Mouse (Mus musculus) intestine, embryonic 16.5 days (tissue): ENCODE results near the gene Ldb1. TPM values are rescaled to one million over a fixed set of nuclear protein-coding genes. Genes with fewer than 3 reads are reported as not detected.
A peak's percentile ranks its signal among the peaks of the same experiment; 100 is the strongest.
"Not testable (repeated sequence)": the region's sequence is repeated elsewhere in the genome, so short reads cannot be mapped to it uniquely, and the experiment has no call there.

Source experiments
- ATAC-seq: fragments of 200-750 bp; cut with Nextera tagmentation; 2 replicates; pipeline ENCODE4 v1.8.0; 2017; ENCODE audit warnings: moderate TSS enrichment, moderate library complexity
- H3K27ac ChIP-seq: fragments of 300-500 bp; sonication (generic); 2 replicates; pipeline ENCODE4 v1.5.1; 2014; ENCODE audit warnings: mild to moderate bottlenecking, low read length
- H3K27me3 ChIP-seq: fragments of 300-500 bp; sonication (generic); replicated peaks from 2 replicates; pipeline ENCODE4 v1.6.1; 2014; ENCODE audit warnings: low read length, control low read depth, mixed read lengths; ENCODE audit not compliant: control insufficient read depth, insufficient read depth
- H3K36me3 ChIP-seq: fragments of 300-500 bp; sonication (generic); 2 replicates; pipeline ENCODE4 v1.6.1; 2014; ENCODE audit warnings: low read length, control low read depth; ENCODE audit not compliant: control insufficient read depth, insufficient read depth
- H3K4me1 ChIP-seq: fragments of 300-500 bp; sonication (generic); 2 replicates; pipeline ENCODE4 v1.6.1; 2014; ENCODE audit warnings: low read length, control low read depth, mixed read lengths; ENCODE audit not compliant: control insufficient read depth, insufficient read depth
- H3K4me2 ChIP-seq: fragments of 300-500 bp; sonication (generic); 2 replicates; pipeline ENCODE4 v1.6.1; 2014; ENCODE audit warnings: low read depth, low read length, control low read depth
- H3K4me3 ChIP-seq: fragments of 300-500 bp; sonication (generic); 2 replicates; pipeline ENCODE4 v1.5.1; 2014; ENCODE audit warnings: mild to moderate bottlenecking, low read length
- H3K9ac ChIP-seq: fragments of 300-500 bp; sonication (generic); 2 replicates; pipeline ENCODE4 v1.6.1; 2014; ENCODE audit warnings: low read depth, low read length
- H3K9me3 ChIP-seq: fragments of 300-500 bp; sonication (generic); 2 replicates; pipeline ENCODE4 v1.6.1; 2016; ENCODE audit warnings: low read length, control low read depth; ENCODE audit not compliant: control insufficient read depth
- WGBS: fragments of 180-500 bp; shearing (Covaris S2); extraction: QIAGEN DNeasy Blood & Tissue Kit; methylation state at CpG from one replicate; pipeline ENCODE4 v1.1.7; 2014; 5-methylcytosine and 5-hydroxymethylcytosine counted together
- polyA plus RNA-seq: library from polyadenylated mRNA; unstranded; fragments of >200 nt; fragmentation: Nextera tagmentation; extraction: Ambion mirVana; gene quantifications from 2 replicates; pipeline ENCODE4 v1.2.1, GENCODE M21; 2015

Ldb1 gene
- polyA plus RNA-seq, 1 experiment from 2014 or later = 23.3 TPM

- Histone ChIP-seq H3K9me3 (peaks cover 6% of the 10 kb centered on the region), H3K27me3 (no peaks in the 10 kb centered on the region), H3K4me2 (peak overlapping the region; percentile 53), H3K36me3 (no peaks in the 10 kb centered on the region), H3K9ac (peak overlapping the region; percentile 93), H3K27ac (peak overlapping the region; percentile 97), H3K4me3 (peak overlapping the region; percentile 82), H3K4me1 (peaks cover 7% of the 10 kb centered on the region)
- WGBS = 58% methylated on average over 5 of the region's 5 CpGs
- ATAC-seq = no peak
These were observed 47.6 kb downstream of the Ldb1 start for GRCm38 (mm10) chr19:45997365-45997764.

GRCm38 (mm10) chr19:45993981-45994737 is 50.9 kb downstream of the Ldb1 start:
- 96% methylated on average over 13 of the region's 13 CpGs for WGBS
- H3K36me3 ChIP-seq = no peaks in the 10 kb centered on the region
- no peak overlapping the region for H3K27ac ChIP-seq
- no peak overlapping the region for H3K4me2 ChIP-seq
- peaks cover 7% of the 10 kb centered on the region for H3K4me1 ChIP-seq
- H3K4me3 ChIP-seq = no peak overlapping the region
- H3K27me3 ChIP-seq = no peaks in the 10 kb centered on the region
- peaks cover 6% of the 10 kb centered on the region for H3K9me3 ChIP-seq
- H3K9ac ChIP-seq = no peak overlapping the region
- ATAC-seq = no peak

- H3K9ac ChIP-seq, H3K9me3 ChIP-seq, H3K4me3 ChIP-seq, ATAC-seq, H3K4me2 ChIP-seq, H3K36me3 ChIP-seq, H3K27ac ChIP-seq, H3K27me3 ChIP-seq, H3K4me1 ChIP-seq: not testable (repeated sequence)
- 78% methylated on average over 6 of the region's 6 CpGs for WGBS
These were observed 51.6 kb downstream of the Ldb1 start for GRCm38 (mm10) chr19:45993441-45993840.

- Histone ChIP-seq H3K4me2 (no peak overlapping the region), H3K9me3 (peaks cover 6% of the 10 kb centered on the region), H3K27me3 (no peaks in the 10 kb centered on the region), H3K4me1 (no peaks in the 10 kb centered on the region), H3K9ac (no peak overlapping the region), H3K36me3 (no peaks in the 10 kb centered on the region), H3K4me3 (no peak overlapping the region), H3K27ac (no peak overlapping the region)
- no peak for ATAC-seq
- WGBS = 89% methylated on average over 3 of the region's 3 CpGs
These were observed 53.8 kb downstream of the Ldb1 start for GRCm38 (mm10) chr19:45991171-45991570.

GRCm38 (mm10) chr19:45988238-45988637 is 56.8 kb downstream of the Ldb1 start:
- Histone ChIP-seq H3K9ac (no peak overlapping the region), H3K27me3 (no peaks in the 10 kb centered on the region), H3K4me1 (no peaks in the 10 kb centered on the region), H3K4me2 (no peak overlapping the region), H3K9me3 (no peaks in the 10 kb centered on the region), H3K36me3 (no peaks in the 10 kb centered on the region), H3K27ac (no peak overlapping the region), H3K4me3 (no peak overlapping the region)
- no peak for ATAC-seq
- WGBS = 96% methylated on average over 3 of the region's 3 CpGs

GRCm38 (mm10) chr19:45984379-45984778 is 60.6 kb downstream of the Ldb1 start:
- H3K9me3 ChIP-seq = no peaks in the 10 kb centered on the region
- H3K27me3 ChIP-seq = no peaks in the 10 kb centered on the region
- H3K4me1 ChIP-seq = no peaks in the 10 kb centered on the region
- no peaks in the 10 kb centered on the region for H3K36me3 ChIP-seq
- H3K27ac ChIP-seq = no peak overlapping the region
- H3K4me3 ChIP-seq = no peak overlapping the region
- ATAC-seq = no peak
- H3K4me2 ChIP-seq = no peak overlapping the region
- no peak overlapping the region for H3K9ac ChIP-seq

Other genes starting within 250 kb of the Ldb1 start
- gene Kcnip2, start 229.2 kb downstream of the Ldb1 start, polyA plus RNA-seq = 1.8 and 2.0 TPM in 2 replicates
- gene Armh3, start 46.7 kb downstream of the Ldb1 start, polyA plus RNA-seq = 17.2 and 17.3 TPM in 2 replicates
- 8.8 and 9.4 TPM in 2 replicates for gene Hps6, start 41.7 kb downstream of the Ldb1 start, polyA plus RNA-seq
- gene Pprc1, start 328 bp downstream of the Ldb1 start, polyA plus RNA-seq = 23.4 and 27.5 TPM in 2 replicates
- 77.2 and 88.8 TPM in 2 replicates for gene Nolc1, start 30.6 kb upstream of the Ldb1 start, polyA plus RNA-seq
- not detected in 2 replicates for gene Elovl3, start 86.7 kb upstream of the Ldb1 start, polyA plus RNA-seq
- not detected in 2 replicates for gene Pitx3, start 103.1 kb upstream of the Ldb1 start, polyA plus RNA-seq
- 33.6 and 36.6 TPM in 2 replicates for gene Gbf1, start 107.3 kb upstream of the Ldb1 start, polyA plus RNA-seq